Mouse (Mus musculus) forebrain, embryonic 16.5 days (tissue): Measurements from ENCODE around the gene AC129217.1. TPM values are rescaled to one million over a fixed set of nuclear protein-coding genes. Genes with fewer than 3 reads are reported as not detected.
A peak's percentile ranks its signal among the peaks of the same experiment; 100 is the strongest.

Source experiments
- ATAC-seq: fragments of 200-750 bp; cut with Nextera tagmentation; 2 replicates; pipeline ENCODE4 v1.8.0; 2017; ENCODE audit warnings: mild to moderate bottlenecking, moderate library complexity
- H3K27ac ChIP-seq: fragments of 300-500 bp; sonication (generic); 2 replicates; pipeline ENCODE4 v1.5.1; 2014; ENCODE audit warnings: low read length, control low read depth
- H3K27me3 ChIP-seq: fragments of 300-500 bp; sonication (generic); replicated peaks from 2 replicates; pipeline ENCODE4 v1.6.1; 2014; ENCODE audit warnings: low read length; ENCODE audit not compliant: control insufficient read depth, insufficient read depth
- H3K36me3 ChIP-seq: fragments of 300-500 bp; sonication (generic); 2 replicates; pipeline ENCODE4 v1.6.1; 2014; ENCODE audit not compliant: control insufficient read depth, insufficient read depth
- H3K4me1 ChIP-seq: fragments of 300-500 bp; sonication (generic); replicated peaks from 2 replicates; pipeline ENCODE4 v1.6.1; 2014; ENCODE audit warnings: low read length; ENCODE audit not compliant: control insufficient read depth, insufficient read depth
- H3K4me2 ChIP-seq: fragments of 300-500 bp; sonication (generic); 2 replicates; pipeline ENCODE4 v1.6.1; 2014; ENCODE audit warnings: mild to moderate bottlenecking, low read length, control low read depth
- H3K4me3 ChIP-seq: fragments of 300-500 bp; sonication (generic); replicated peaks from 2 replicates; pipeline ENCODE4 v1.5.1; 2014; ENCODE audit warnings: mild to moderate bottlenecking, low read length, control low read depth
- H3K9ac ChIP-seq: fragments of 300-500 bp; sonication (generic); replicated peaks from 2 replicates; pipeline ENCODE4 v1.6.1; 2014; ENCODE audit warnings: low read depth, low read length, control low read depth
- H3K9me3 ChIP-seq: fragments of 300-500 bp; sonication (generic); 2 replicates; pipeline ENCODE4 v1.6.1; 2016; ENCODE audit warnings: low read length; ENCODE audit not compliant: control insufficient read depth
- WGBS: fragments of 180-500 bp; shearing (Covaris S2); extraction: QIAGEN DNeasy Blood & Tissue Kit; methylation state at CpG from one replicate; pipeline ENCODE4 v1.1.7; 2014; 5-methylcytosine and 5-hydroxymethylcytosine counted together
- polyA plus RNA-seq: library from polyadenylated mRNA; unstranded; fragments of >200 nt; fragmentation: Nextera tagmentation; extraction: Ambion mirVana; gene quantifications from 2 replicates; pipeline ENCODE4 v1.2.1, GENCODE M21; 2015

Gene AC129217.1
- polyA plus RNA-seq, 1 experiment from 2014 or later = not detected

GRCm38 (mm10) chr19:8875031-8875430 lies 45.5 kb downstream of the AC129217.1 start:
- 93% methylated on average over 7 of the region's 7 CpGs for WGBS
- peaks cover 22% of the 10 kb centered on the region for H3K36me3 ChIP-seq

GRCm38 (mm10) chr19:8880311-8881033 lies 50.9 kb downstream of the AC129217.1 start, which contains the start of gene Uqcc3:
TSS of gene Uqcc3 (minus strand) at chr19:8880923.
- Histone ChIP-seq H3K4me3 (peak within 1 kb of the TSS; percentile 54), H3K27me3 (no peaks in the 10 kb centered on the region), H3K9me3 (no peaks in the 10 kb centered on the region), H3K4me2 (peak within 1 kb of the TSS; percentile 87), H3K9ac (peak within 1 kb of the TSS; percentile 80), H3K36me3 (peaks cover 10% of the 10 kb centered on the region), H3K27ac (peak within 1 kb of the TSS; percentile 49), H3K4me1 (peaks cover 9% of the 10 kb centered on the region)
- under 1% methylated on average over 42 of the region's 42 CpGs for WGBS
- ATAC-seq = peak; percentile 99

More at GRCm38 (mm10) chr19:8875031-8875430, 45.5 kb downstream of the AC129217.1 start:
- no peaks in the 10 kb centered on the region for H3K27me3 ChIP-seq
- H3K9me3 ChIP-seq = no peaks in the 10 kb centered on the region
- no peak overlapping the region for H3K27ac ChIP-seq
- peaks cover 18% of the 10 kb centered on the region for H3K4me1 ChIP-seq
- no peak for ATAC-seq
- no peak overlapping the region for H3K4me3 ChIP-seq
- H3K9ac ChIP-seq = no peak overlapping the region
- no peak overlapping the region for H3K4me2 ChIP-seq

GRCm38 (mm10) chr19:8881034-8881392 lies 51.4 kb downstream of the AC129217.1 start:
- peaks cover 9% of the 10 kb centered on the region for H3K4me1 ChIP-seq
- ATAC-seq = no peak; the same call in 1 of the 2 replicates
- peak overlapping the region; percentile 80 for H3K9ac ChIP-seq
- H3K27me3 ChIP-seq = no peaks in the 10 kb centered on the region
- H3K4me3 ChIP-seq = peak overlapping the region; percentile 54
- 0 out of 2 replicates have a peak overlapping the region, but pooled peaks have one; percentile 28 for H3K27ac ChIP-seq
- peaks cover 9% of the 10 kb centered on the region for H3K36me3 ChIP-seq
- peak overlapping the region; percentile 87 for H3K4me2 ChIP-seq
- no peaks in the 10 kb centered on the region for H3K9me3 ChIP-seq
- WGBS = 15% methylated on average over 3 of the region's 3 CpGs

GRCm38 (mm10) chr19:8883616-8884015 lies 54.0 kb downstream of the AC129217.1 start, which contains the start of the genes Lbhd1 and Gm49403:
TSS of gene Lbhd1 (plus strand) at chr19:8883732.
TSS of gene Gm49403 (plus strand) at chr19:8883930.
- ATAC-seq = no peak
- Histone ChIP-seq H3K4me1 (peaks cover 15% of the 10 kb centered on the region), H3K27ac (no peak within 1 kb of the TSS), H3K36me3 (no peaks in the 10 kb centered on the region), H3K27me3 (no peaks in the 10 kb centered on the region), H3K4me2 (no peak within 1 kb of the TSS), H3K4me3 (no peak within 1 kb of the TSS), H3K9ac (no peak within 1 kb of the TSS), H3K9me3 (no peaks in the 10 kb centered on the region)
- WGBS = 61% methylated on average over 3 of the region's 3 CpGs

- Histone ChIP-seq H3K27me3 (no peaks in the 10 kb centered on the region), H3K4me1 (peaks cover 13% of the 10 kb centered on the region), H3K9ac (no peak overlapping the region), H3K27ac (no peak overlapping the region), H3K4me2 (no peak overlapping the region), H3K36me3 (no peaks in the 10 kb centered on the region), H3K9me3 (no peaks in the 10 kb centered on the region), H3K4me3 (no peak overlapping the region)
- 65% methylated on average over 1 of the region's 1 CpGs for WGBS
- ATAC-seq = no peak
Measured at GRCm38 (mm10) chr19:8886916-8887584, 57.5 kb downstream of the AC129217.1 start.

GRCm38 (mm10) chr19:8887585-8888463 lies 58.3 kb downstream of the AC129217.1 start:
- no peaks in the 10 kb centered on the region for H3K36me3 ChIP-seq
- H3K4me3 ChIP-seq = peak overlapping the region; percentile 61
- peaks cover 13% of the 10 kb centered on the region for H3K4me1 ChIP-seq
- peak overlapping the region; percentile 61 for H3K9ac ChIP-seq
- H3K27me3 ChIP-seq = no peaks in the 10 kb centered on the region
- whole genome bisulfite sequencing = 16% methylated on average over 19 of the region's 19 CpGs
- H3K4me2 ChIP-seq = peak overlapping the region; percentile 90
- ATAC-seq = no peak
- H3K27ac ChIP-seq = no peak overlapping the region; the same call in 1 of the 2 replicates
- no peaks in the 10 kb centered on the region for H3K9me3 ChIP-seq

GRCm38 (mm10) chr19:8888511-8889385 lies 59.2 kb downstream of the AC129217.1 start, which contains the start of the genes 1810009A15Rik and Gm49416:
TSS of gene 1810009A15Rik (plus strand) at chr19:8888853.
TSS of gene Gm49416 (plus strand) at chr19:8888926.
- under 1% methylated on average over 58 of the region's 58 CpGs for WGBS
- H3K9ac ChIP-seq = peak within 1 kb of the TSS; percentile 64
- ATAC-seq = peak; percentile 96
- H3K36me3 ChIP-seq = no peaks in the 10 kb centered on the region
- no peaks in the 10 kb centered on the region for H3K9me3 ChIP-seq
- H3K27me3 ChIP-seq = no peaks in the 10 kb centered on the region
- H3K27ac ChIP-seq = peak within 1 kb of the TSS; percentile 86
- peak within 1 kb of the TSS; percentile 61 for H3K4me3 ChIP-seq
- peaks cover 19% of the 10 kb centered on the region for H3K4me1 ChIP-seq
- peak within 1 kb of the TSS; percentile 90 for H3K4me2 ChIP-seq
